Mouse (Mus musculus) forebrain, embryonic 13.5 days (tissue): ENCODE data around the gene Card11. TPM values are rescaled to one million over a fixed set of nuclear protein-coding genes. Genes with fewer than 3 reads are reported as not detected.

Experiments used
- ATAC-seq: fragments of 200-750 bp; cut with Nextera tagmentation; 2 replicates; pipeline ENCODE4 v1.8.0; 2017
- H3K27ac ChIP-seq: fragments of 300-500 bp; sonication (generic); 2 replicates; pipeline ENCODE4 v1.5.1; 2015; ENCODE audit warnings: inconsistent platforms, mild to moderate bottlenecking, moderate library complexity
- H3K27me3 ChIP-seq: fragments of 300-500 bp; sonication (generic); 2 replicates; pipeline ENCODE4 v1.6.1; 2015; ENCODE audit warnings: mild to moderate bottlenecking, inconsistent platforms
- H3K36me3 ChIP-seq: fragments of 300-500 bp; sonication (generic); 2 replicates; pipeline ENCODE4 v1.6.1; 2015; ENCODE audit warnings: mild to moderate bottlenecking, inconsistent platforms; ENCODE audit not compliant: poor library complexity, severe bottlenecking
- H3K4me1 ChIP-seq: fragments of 300-500 bp; sonication (generic); 2 replicates; pipeline ENCODE4 v1.6.1; 2015; ENCODE audit warnings: inconsistent platforms
- H3K4me2 ChIP-seq: fragments of 300-500 bp; sonication (generic); 2 replicates; pipeline ENCODE4 v1.6.1; 2015; ENCODE audit warnings: inconsistent platforms, mild to moderate bottlenecking, moderate library complexity
- H3K4me3 ChIP-seq: fragments of 300-500 bp; sonication (generic); 2 replicates; pipeline ENCODE4 v1.5.1; 2015; ENCODE audit warnings: mild to moderate bottlenecking, inconsistent platforms
- H3K9ac ChIP-seq: fragments of 300-500 bp; sonication (generic); 2 replicates; pipeline ENCODE4 v1.6.1; 2015; ENCODE audit warnings: mild to moderate bottlenecking, inconsistent platforms
- H3K9me3 ChIP-seq: fragments of 300-500 bp; sonication (generic); replicated peaks from 2 replicates; pipeline ENCODE4 v1.6.1; 2016; ENCODE audit warnings: inconsistent platforms
- WGBS: fragments of 180-500 bp; shearing (Covaris S2); methylation state at CpG from one replicate; pipeline ENCODE4 v1.1.7; 2015; 5-methylcytosine and 5-hydroxymethylcytosine counted together
- polyA plus RNA-seq: library from polyadenylated mRNA; unstranded; fragments of >200 nt; fragmentation: Nextera tagmentation; extraction: Ambion mirVana; gene quantifications from 2 replicates; pipeline ENCODE4 v1.2.1, GENCODE M21; 2015

Card11 gene
- polyA plus RNA-seq, 1 experiment from 2014 or later = not detected

GRCm38 (mm10) chr5:140940923-140941491 lies 59.4 kb downstream of the Card11 start:
- 22% methylated on average over 14 of the region's 14 CpGs for WGBS
- Histone ChIP-seq H3K4me2 (peak overlapping the region; percentile 37), H3K9me3 (no peaks in the 10 kb centered on the region), H3K27ac (peak overlapping the region; percentile 82), H3K4me1 (peaks cover 14% of the 10 kb centered on the region), H3K4me3 (no peak overlapping the region), H3K27me3 (peaks cover 69% of the 10 kb centered on the region), H3K9ac (no peak overlapping the region), H3K36me3 (no peaks in the 10 kb centered on the region)
- ATAC-seq = peak; percentile 94

- Histone ChIP-seq H3K4me1 (peaks cover 14% of the 10 kb centered on the region), H3K4me2 (peak overlapping the region; percentile 37), H3K27me3 (peaks cover 72% of the 10 kb centered on the region), H3K36me3 (no peaks in the 10 kb centered on the region), H3K9me3 (no peaks in the 10 kb centered on the region), H3K27ac (peak overlapping the region; percentile 82), H3K9ac (no peak overlapping the region), H3K4me3 (no peak overlapping the region)
- no peak; the same call in 1 of the 2 replicates for ATAC-seq
- 45% methylated on average over 5 of the region's 5 CpGs for WGBS
Observed at GRCm38 (mm10) chr5:140940257-140940922, 60.0 kb downstream of the Card11 start.

- H3K9ac ChIP-seq = no peak overlapping the region
- H3K9me3 ChIP-seq = 0 out of 2 replicates have a peak, but pooled peaks cover 3% of the 10 kb centered on the region
- no peak overlapping the region for H3K4me2 ChIP-seq
- no peak overlapping the region for H3K27ac ChIP-seq
- no peak for ATAC-seq
- peaks cover 43% of the 10 kb centered on the region for H3K27me3 ChIP-seq
- no peaks in the 10 kb centered on the region for H3K36me3 ChIP-seq
- H3K4me1 ChIP-seq = peaks cover 14% of the 10 kb centered on the region
- no peak overlapping the region for H3K4me3 ChIP-seq
- 75% methylated on average over 7 of the region's 7 CpGs for WGBS
Observed at GRCm38 (mm10) chr5:140936816-140937215, 63.6 kb downstream of the Card11 start.

- 89% methylated on average over 3 of the region's 3 CpGs for WGBS
Observed at GRCm38 (mm10) chr5:140935848-140936247, 64.5 kb downstream of the Card11 start.

GRCm38 (mm10) chr5:140934639-140935315 lies 65.6 kb downstream of the Card11 start:
- no peak for ATAC-seq
- Histone ChIP-seq H3K9me3 (0 out of 2 replicates have a peak, but pooled peaks cover 3% of the 10 kb centered on the region), H3K27me3 (peaks cover 43% of the 10 kb centered on the region), H3K27ac (no peak overlapping the region), H3K4me3 (no peak overlapping the region), H3K9ac (no peak overlapping the region), H3K36me3 (no peaks in the 10 kb centered on the region), H3K4me1 (no peaks in the 10 kb centered on the region), H3K4me2 (no peak overlapping the region)
- 83% methylated on average over 9 of the region's 9 CpGs for WGBS

More at GRCm38 (mm10) chr5:140935848-140936247, 64.5 kb downstream of the Card11 start:
- no peaks in the 10 kb centered on the region for H3K36me3 ChIP-seq
- H3K27me3 ChIP-seq = peaks cover 43% of the 10 kb centered on the region
- H3K4me1 ChIP-seq = peaks cover 9% of the 10 kb centered on the region
- no peak for ATAC-seq
- no peak overlapping the region for H3K27ac ChIP-seq
- H3K4me2 ChIP-seq = no peak overlapping the region
- H3K9me3 ChIP-seq = 0 out of 2 replicates have a peak, but pooled peaks cover 3% of the 10 kb centered on the region
- no peak overlapping the region for H3K4me3 ChIP-seq
- H3K9ac ChIP-seq = no peak overlapping the region

- H3K4me2 ChIP-seq = no peak overlapping the region
- 0 out of 2 replicates have a peak, but pooled peaks have one; percentile 50 for ATAC-seq
- H3K27ac ChIP-seq = no peak overlapping the region
Observed at GRCm38 (mm10) chr5:140931523-140932229, 68.7 kb downstream of the Card11 start.

GRCm38 (mm10) chr5:140918519-140918918 lies 81.9 kb downstream of the Card11 start:
- H3K27ac ChIP-seq = no peak overlapping the region
- H3K4me2 ChIP-seq = no peak overlapping the region
- peaks cover 13% of the 10 kb centered on the region for H3K9me3 ChIP-seq
- no peaks in the 10 kb centered on the region for H3K4me1 ChIP-seq
- ATAC-seq = no peak
- H3K4me3 ChIP-seq = no peak overlapping the region
- 98% methylated on average over 1 of the region's 1 CpGs for WGBS
- H3K9ac ChIP-seq = no peak overlapping the region
- no peaks in the 10 kb centered on the region for H3K36me3 ChIP-seq
- H3K27me3 ChIP-seq = no peaks in the 10 kb centered on the region

More at GRCm38 (mm10) chr5:140931523-140932229, 68.7 kb downstream of the Card11 start:
- Histone ChIP-seq H3K4me3 (no peak overlapping the region), H3K4me1 (no peaks in the 10 kb centered on the region), H3K9ac (no peak overlapping the region), H3K36me3 (no peaks in the 10 kb centered on the region), H3K27me3 (peaks cover 14% of the 10 kb centered on the region), H3K9me3 (0 out of 2 replicates have a peak, but pooled peaks cover 3% of the 10 kb centered on the region)
- WGBS = 56% methylated on average over 5 of the region's 5 CpGs

- H3K27me3 ChIP-seq = no peaks in the 10 kb centered on the region
- H3K9ac ChIP-seq = no peak overlapping the region
- H3K4me3 ChIP-seq = no peak overlapping the region
- no peaks in the 10 kb centered on the region for H3K4me1 ChIP-seq
- WGBS = 95% methylated on average over 1 of the region's 1 CpGs
- H3K4me2 ChIP-seq = no peak overlapping the region
- ATAC-seq = no peak
- H3K9me3 ChIP-seq = peaks cover 13% of the 10 kb centered on the region
- no peak overlapping the region for H3K27ac ChIP-seq
- no peaks in the 10 kb centered on the region for H3K36me3 ChIP-seq
Observed at GRCm38 (mm10) chr5:140917807-140918206, 82.6 kb downstream of the Card11 start.

- no peak overlapping the region for H3K9ac ChIP-seq
- no peak overlapping the region for H3K27ac ChIP-seq
- H3K4me2 ChIP-seq = no peak overlapping the region
- H3K27me3 ChIP-seq = no peaks in the 10 kb centered on the region
- H3K4me1 ChIP-seq = no peaks in the 10 kb centered on the region
- 57% methylated on average over 5 of the region's 5 CpGs for WGBS
- H3K4me3 ChIP-seq = no peak overlapping the region
- no peaks in the 10 kb centered on the region for H3K36me3 ChIP-seq
- peaks cover 9% of the 10 kb centered on the region for H3K9me3 ChIP-seq
- ATAC-seq = no peak
Observed at GRCm38 (mm10) chr5:140910841-140911240, 89.5 kb downstream of the Card11 start.

- Histone ChIP-seq H3K27me3 (no peaks in the 10 kb centered on the region), H3K9ac (no peak overlapping the region), H3K36me3 (no peaks in the 10 kb centered on the region), H3K4me3 (no peak overlapping the region), H3K4me2 (no peak overlapping the region), H3K27ac (no peak overlapping the region), H3K9me3 (no peaks in the 10 kb centered on the region), H3K4me1 (no peaks in the 10 kb centered on the region)
- 88% methylated on average over 13 of the region's 13 CpGs for WGBS
- ATAC-seq = no peak
Observed at GRCm38 (mm10) chr5:140900866-140901265, 99.5 kb downstream of the Card11 start.

- H3K9me3 ChIP-seq = no peaks in the 10 kb centered on the region
- no peaks in the 10 kb centered on the region for H3K4me1 ChIP-seq
- WGBS = 47% methylated on average over 10 of the region's 10 CpGs
- H3K36me3 ChIP-seq = no peaks in the 10 kb centered on the region
- H3K27ac ChIP-seq = no peak overlapping the region
- no peak overlapping the region for H3K4me2 ChIP-seq
- H3K4me3 ChIP-seq = no peak overlapping the region
- ATAC-seq = no peak
- 0 out of 2 replicates have a peak, but pooled peaks cover 4% of the 10 kb centered on the region for H3K27me3 ChIP-seq
- no peak overlapping the region for H3K9ac ChIP-seq
Observed at GRCm38 (mm10) chr5:140891080-140891479, 109.3 kb downstream of the Card11 start.
